Mouse (Mus musculus): ENCODE measurements around the gene Kcnb1.
A peak's percentile ranks its signal among the peaks of the same experiment; 100 is the strongest.

Kcnb1 gene

GRCm38 (mm10) chr2:167125781-167126180 lies 64.2 kb downstream of the Kcnb1 start:
- DNase-seq = no peak

- DNase-seq = no peak
Observed at GRCm38 (mm10) chr2:167123936-167124335, 66.0 kb downstream of the Kcnb1 start.

GRCm38 (mm10) chr2:167122737-167123136 lies 67.2 kb downstream of the Kcnb1 start:
- no peak for DNase-seq

- DNase-seq = no peak
Observed at GRCm38 (mm10) chr2:167121996-167122395, 68.0 kb downstream of the Kcnb1 start.

GRCm38 (mm10) chr2:167121228-167121627 lies 68.7 kb downstream of the Kcnb1 start:
- no peak for DNase-seq

GRCm38 (mm10) chr2:167120186-167120830 lies 69.6 kb downstream of the Kcnb1 start:
- no peak for DNase-seq

- DNase-seq = no peak
Observed at GRCm38 (mm10) chr2:167118046-167118445, 71.9 kb downstream of the Kcnb1 start.

GRCm38 (mm10) chr2:167112737-167113136 lies 77.2 kb downstream of the Kcnb1 start:
- peak; percentile 76 to 82 for DNase-seq

- DNase-seq = no peak
Observed at GRCm38 (mm10) chr2:167112259-167112658, 77.7 kb downstream of the Kcnb1 start.

- no peak for DNase-seq
Observed at GRCm38 (mm10) chr2:167109506-167109905, 80.4 kb downstream of the Kcnb1 start.

GRCm38 (mm10) chr2:167103546-167103945 lies 86.4 kb downstream of the Kcnb1 start:
- peak; percentile 32 to 33 for DNase-seq

- DNase-seq = no peak
Observed at GRCm38 (mm10) chr2:167101743-167102441, 88.1 kb downstream of the Kcnb1 start.

GRCm38 (mm10) chr2:167094688-167095087 lies 95.3 kb downstream of the Kcnb1 start:
- peak; percentile 62 to 64 for DNase-seq

GRCm38 (mm10) chr2:167093171-167093900 lies 96.6 kb downstream of the Kcnb1 start:
- no peak for DNase-seq

- DNase-seq = no peak
Observed at GRCm38 (mm10) chr2:167090271-167090670, 99.7 kb downstream of the Kcnb1 start.

- no peak for DNase-seq
Observed at GRCm38 (mm10) chr2:167086836-167087235, 103.1 kb downstream of the Kcnb1 start.

GRCm38 (mm10) chr2:167086092-167086491 lies 103.9 kb downstream of the Kcnb1 start:
- no peak for DNase-seq

- no peak for DNase-seq
Observed at GRCm38 (mm10) chr2:167081639-167082038, 108.3 kb downstream of the Kcnb1 start.

GRCm38 (mm10) chr2:167081135-167081534 lies 108.8 kb downstream of the Kcnb1 start:
- DNase-seq = no peak

- DNase-seq = no peak
Observed at GRCm38 (mm10) chr2:167080387-167080786, 109.6 kb downstream of the Kcnb1 start.

- peak; percentile 87 to 95 for DNase-seq
Observed at GRCm38 (mm10) chr2:167079535-167080257, 110.3 kb downstream of the Kcnb1 start.

GRCm38 (mm10) chr2:167078931-167079495 lies 110.9 kb downstream of the Kcnb1 start:
- peak in 1 of 2 experiments; percentile 41 for DNase-seq

GRCm38 (mm10) chr2:167078486-167078885 lies 111.5 kb downstream of the Kcnb1 start:
- no peak for DNase-seq
